Mouse (Mus musculus) heart, postnatal 36 days (tissue): ENCODE data around the gene Tmem220. TPM values are rescaled to one million over a fixed set of nuclear protein-coding genes. Genes with fewer than 3 reads are reported as not detected.

Experiments used
- DNase-seq, 2 experiments: peaks; one replicate each; pipeline ENCODE4 v3.0.0; 2021 to 2022
- intact Hi-C: fragments of 180-260 bp; cut with DNase I; formaldehyde crosslinking; loops from one replicate; pipeline ENCODE4 v1.15.1; 2025
- total RNA-seq, 2 experiments: library from RNA; stranded (reverse); gene quantifications; 2 replicates each; pipeline ENCODE4 v1.2.3; 2021

Tmem220 gene
- 1 to 10 TPM; 1.5 to 1.9 TPM for total RNA-seq

- peak; percentile 90 to 93 for DNase-seq
- intact Hi-C loops: loop anchor here (1.0 to 5.0 kb wide), 4 partner anchors 28 to 77 kb away; partner anchors contain the start of genes Adprm and Sco1
Observed at GRCm38 (mm10) chr11:67024867-67025477, at the start of gene Tmem220. Gene Tmem220, plus strand, starts transcription at chr11:67025154.

GRCm38 (mm10) chr11:66975606-66976330, 49.2 kb upstream of the Tmem220 start:
- intact Hi-C loops: no loop called here

GRCm38 (mm10) chr11:66981336-66982115, 43.4 kb upstream of the Tmem220 start:
- no peak for DNase-seq

More at GRCm38 (mm10) chr11:66975606-66976330, 49.2 kb upstream of the Tmem220 start:
- no peak for DNase-seq

GRCm38 (mm10) chr11:66982794-66983193, 42.2 kb upstream of the Tmem220 start:
- peak; percentile 45 for DNase-seq
- intact Hi-C loops: no loop called here

More at GRCm38 (mm10) chr11:66981336-66982115, 43.4 kb upstream of the Tmem220 start:
- intact Hi-C loops: no loop called here

GRCm38 (mm10) chr11:66983422-66984164, 41.4 kb upstream of the Tmem220 start:
- intact Hi-C loops: loop anchor here (2.0 kb wide), 1 partner anchor 37 kb away; no protein-coding TSS in a partner anchor

GRCm38 (mm10) chr11:66984165-66985135, 40.5 kb upstream of the Tmem220 start:
- intact Hi-C loops: loop anchor here (1.0 to 2.0 kb wide), 2 partner anchors 36 to 78 kb away; no protein-coding TSS in a partner anchor
- DNase-seq: peak; percentile 78 to 83

More at GRCm38 (mm10) chr11:66983422-66984164, 41.4 kb upstream of the Tmem220 start:
- DNase-seq: no peak

- no peak for DNase-seq
- intact Hi-C loops: loop anchor here (1.0 to 2.0 kb wide), 2 partner anchors 36 to 79 kb away; no protein-coding TSS in a partner anchor
Observed at GRCm38 (mm10) chr11:66985136-66985702, 39.7 kb upstream of the Tmem220 start.

GRCm38 (mm10) chr11:66992150-66992549, 32.8 kb upstream of the Tmem220 start:
- intact Hi-C loops: no loop called here
- no peak for DNase-seq

- no peak for DNase-seq
- intact Hi-C loops: no loop called here
Observed at GRCm38 (mm10) chr11:66993674-66994073, 31.3 kb upstream of the Tmem220 start.

GRCm38 (mm10) chr11:66996446-66996845, 28.5 kb upstream of the Tmem220 start:
- no peak for DNase-seq
- intact Hi-C loops: no loop called here

GRCm38 (mm10) chr11:66998467-66999403, 26.2 kb upstream of the Tmem220 start:
- DNase-seq: peak; percentile 66 to 69
- intact Hi-C loops: no loop called here

GRCm38 (mm10) chr11:67000671-67001070, 24.3 kb upstream of the Tmem220 start:
- intact Hi-C loops: no loop called here
- DNase-seq: no peak

GRCm38 (mm10) chr11:67001717-67002116, 23.2 kb upstream of the Tmem220 start:
- intact Hi-C loops: no loop called here

GRCm38 (mm10) chr11:67002911-67003310, 22.0 kb upstream of the Tmem220 start:
- intact Hi-C loops: no loop called here
- DNase-seq: no peak

More at GRCm38 (mm10) chr11:67001717-67002116, 23.2 kb upstream of the Tmem220 start:
- no peak for DNase-seq

GRCm38 (mm10) chr11:67007961-67008360, 17.0 kb upstream of the Tmem220 start:
- no peak for DNase-seq
- intact Hi-C loops: no loop called here

GRCm38 (mm10) chr11:67008528-67008927, 16.4 kb upstream of the Tmem220 start:
- no peak for DNase-seq

GRCm38 (mm10) chr11:67010430-67010829, 14.5 kb upstream of the Tmem220 start:
- DNase-seq: no peak
- intact Hi-C loops: no loop called here

More at GRCm38 (mm10) chr11:67008528-67008927, 16.4 kb upstream of the Tmem220 start:
- intact Hi-C loops: no loop called here
